Mouse (Mus musculus) common myeloid progenitor, adult 5-6 weeks (primary cell): Measurements from ENCODE around the gene Sugp2. TPM values are rescaled to one million over a fixed set of nuclear protein-coding genes. Genes with fewer than 3 reads are reported as not detected.
"Not testable (repeated sequence)": the region's sequence is repeated elsewhere in the genome, so short reads cannot be mapped to it uniquely, and the experiment has no call there.

Source experiments
- ATAC-seq: replicated peaks from 2 replicates; pipeline ENCODE4 v1.8.0; 2016; ENCODE audit warnings: low read depth, mild to moderate bottlenecking, moderate TSS enrichment, inconsistent platforms; ENCODE audit not compliant: poor library complexity, severe bottlenecking
- total RNA-seq: library from RNA; stranded (forward); fragments of 200-1000, 187-1606 nt; gene quantifications from 2 replicates; pipeline ENCODE4 v1.2.3, GENCODE M21; 2017

Gene Sugp2
- 42.8 and 55.3 TPM in 2 replicates for total RNA-seq

DNA sequence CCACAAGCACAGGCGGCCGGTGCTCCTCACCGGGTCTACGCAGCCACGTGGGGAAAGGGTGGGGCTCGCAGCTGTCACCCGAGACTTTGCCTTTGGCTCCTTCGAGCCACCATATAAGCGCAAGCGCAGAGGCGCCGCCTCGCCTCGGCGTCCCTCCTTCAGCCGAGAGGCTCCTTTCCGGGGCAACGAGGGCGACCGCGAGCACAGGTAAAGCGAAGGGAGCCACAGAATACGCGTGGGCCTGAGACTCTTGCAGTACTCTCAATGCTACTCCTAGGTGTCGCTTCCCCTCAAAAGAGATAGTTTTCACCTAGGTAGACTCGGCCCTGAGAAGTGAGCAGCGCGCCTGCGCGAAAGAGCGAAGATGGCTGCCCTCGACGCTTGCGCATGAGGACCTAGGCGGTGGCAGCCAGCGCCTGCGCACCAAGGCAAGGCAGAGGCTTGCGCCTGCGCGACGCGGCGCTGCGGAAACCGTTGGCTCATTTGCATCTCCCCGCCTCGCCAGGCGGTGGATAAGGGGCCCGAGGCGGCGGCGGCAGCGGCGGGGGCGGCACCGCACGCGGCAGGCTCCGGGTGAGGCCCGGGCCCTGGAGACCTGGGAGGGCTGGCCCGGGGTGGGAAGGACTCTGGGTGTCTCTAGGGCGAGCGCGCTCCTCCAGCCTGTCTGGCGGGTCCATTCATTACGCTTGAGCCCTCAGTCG, at the start of gene Sugp2, which contains the start of gene Armc6:
Gene Sugp2, plus strand, starts transcription at position 147 of the 701 bp plus-strand sequence.
Gene Armc6, minus strand, starts transcription at position 387 of the 701 bp plus-strand sequence.
- peak; percentile 88 for ATAC-seq

- no peak for ATAC-seq
Observed at GRCm38 (mm10) chr8:70188707-70189106, 45.3 kb upstream of the Sugp2 start.

- ATAC-seq: no peak
Observed at GRCm38 (mm10) chr8:70193238-70193637, 40.8 kb upstream of the Sugp2 start.

- ATAC-seq: no peak
Observed at GRCm38 (mm10) chr8:70194191-70194590, 39.8 kb upstream of the Sugp2 start.

GRCm38 (mm10) chr8:70195762-70196161, 38.3 kb upstream of the Sugp2 start:
- ATAC-seq: no peak

DNA sequence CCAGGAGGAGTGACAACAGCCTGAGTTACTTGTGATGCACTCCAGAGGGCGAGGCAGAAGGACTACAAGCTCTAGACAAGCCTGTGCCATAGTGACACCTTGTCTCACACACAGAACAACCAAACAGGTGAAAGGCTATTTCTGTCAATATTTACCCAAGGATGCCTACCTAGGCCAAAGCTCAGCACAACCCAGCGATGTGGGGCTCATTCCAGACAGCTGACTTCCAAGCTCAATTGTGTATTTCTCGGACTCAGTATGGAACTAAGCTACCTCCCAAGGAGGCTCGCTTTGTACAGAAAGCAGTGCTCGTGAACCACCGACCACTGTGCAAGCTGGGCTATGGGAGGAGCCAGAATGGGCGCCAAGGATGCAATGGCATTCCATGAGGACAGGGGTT, 36.4 kb upstream of the Sugp2 start:
- no peak for ATAC-seq

- peak; percentile 69 for ATAC-seq
Observed at GRCm38 (mm10) chr8:70200098-70200681, 33.8 kb upstream of the Sugp2 start.

- ATAC-seq: peak; percentile 70
Observed at GRCm38 (mm10) chr8:70201417-70201816, 32.6 kb upstream of the Sugp2 start.

GRCm38 (mm10) chr8:70203072-70203471, 31.0 kb upstream of the Sugp2 start:
- no peak for ATAC-seq

DNA sequence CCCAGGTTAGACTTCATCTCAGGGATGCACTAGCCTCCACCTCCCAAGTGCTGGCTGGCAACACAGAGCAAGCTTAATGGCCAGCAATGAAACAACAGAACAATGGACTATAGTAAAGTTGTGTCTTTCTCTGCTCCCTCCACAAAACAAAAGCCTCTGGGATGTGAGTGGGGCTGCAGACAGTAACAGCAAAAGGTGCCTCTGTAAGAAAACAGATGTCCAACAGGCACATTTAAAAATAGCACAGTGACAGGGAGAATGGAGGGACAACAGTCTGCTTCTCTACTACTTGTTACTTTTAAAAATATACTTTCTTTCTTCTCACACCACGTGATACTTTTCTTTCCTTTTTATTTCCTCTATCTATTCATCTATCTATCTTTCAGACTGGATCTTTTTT, 29.3 kb upstream of the Sugp2 start:
- no peak for ATAC-seq

DNA sequence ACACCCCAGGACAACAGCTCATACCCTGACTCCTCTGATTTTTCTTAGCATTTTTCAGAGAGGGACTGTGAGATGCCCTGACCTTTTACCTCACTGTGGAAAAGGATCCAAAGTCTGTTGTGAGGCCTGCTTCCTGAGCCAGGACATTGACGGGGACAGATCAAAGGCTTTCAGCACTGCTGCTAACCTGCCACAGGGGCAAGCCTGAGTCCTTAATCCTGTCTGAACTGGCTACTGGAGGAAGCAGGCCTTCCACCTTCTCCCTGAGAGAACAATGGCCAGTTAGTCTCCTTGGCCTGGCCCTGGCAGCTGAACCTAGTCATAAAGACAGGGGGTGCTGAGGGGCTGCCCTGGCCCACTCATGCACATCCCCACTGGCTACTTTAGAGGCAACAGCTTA, 25.9 kb upstream of the Sugp2 start:
- ATAC-seq: no peak

DNA sequence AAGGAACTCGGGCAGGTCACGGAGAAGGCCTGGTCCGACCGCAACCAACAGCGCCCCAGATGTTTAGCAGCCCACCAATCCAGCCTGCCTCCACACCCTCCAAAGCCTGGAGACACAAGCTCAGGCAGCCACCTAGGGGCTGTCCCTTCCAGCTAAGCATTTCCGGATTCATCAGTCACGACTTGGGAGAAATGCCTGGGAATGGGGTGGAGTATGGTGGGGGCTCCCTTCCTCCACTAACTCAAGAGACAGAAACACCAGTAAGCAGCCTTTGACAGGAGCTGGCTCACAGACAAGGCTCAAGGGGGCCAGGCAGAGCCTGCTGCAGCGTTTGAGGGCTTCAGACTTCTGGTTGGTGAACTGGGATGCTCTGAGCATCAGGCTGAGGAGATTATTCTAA, 23.5 kb upstream of the Sugp2 start:
- ATAC-seq: no peak

DNA sequence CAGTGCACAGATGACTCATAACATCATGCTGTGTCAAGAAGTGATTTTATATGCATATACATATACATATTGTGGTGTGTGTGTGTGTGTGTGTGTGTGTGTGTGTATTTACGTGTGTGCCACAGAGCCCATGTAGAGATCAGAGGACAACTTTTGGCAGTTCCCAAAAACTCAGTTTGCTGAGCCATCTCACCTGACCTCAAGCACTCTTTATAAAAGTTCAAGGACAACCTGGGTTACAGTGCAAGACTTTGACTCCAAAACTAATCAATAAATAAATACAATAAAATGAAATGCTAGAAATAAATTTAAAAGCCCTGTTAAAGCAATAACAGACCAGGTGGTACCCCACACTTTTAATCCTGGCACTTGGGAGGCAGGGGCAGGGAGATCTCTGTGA, 22.8 kb upstream of the Sugp2 start:
- no peak for ATAC-seq

DNA sequence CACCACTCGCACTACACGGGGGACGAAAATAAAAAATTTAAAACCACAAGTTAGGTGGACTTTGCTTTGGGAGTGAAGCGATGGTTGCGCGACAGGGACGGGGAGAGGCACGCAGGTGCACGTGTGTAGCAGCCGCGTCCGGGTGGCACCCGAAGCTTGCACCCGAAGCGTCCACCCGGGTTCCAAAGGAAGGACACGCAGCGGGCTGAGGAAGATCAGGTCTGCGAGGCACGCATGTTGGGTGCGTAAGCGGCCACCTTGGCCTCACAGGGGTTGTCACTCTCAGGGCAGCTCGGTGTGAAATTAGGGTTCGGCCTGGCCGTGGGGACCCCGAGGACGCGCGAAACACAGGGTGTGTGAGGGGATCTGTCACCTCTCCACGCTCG, 22.3 kb upstream of the Sugp2 start:
- no peak for ATAC-seq

DNA sequence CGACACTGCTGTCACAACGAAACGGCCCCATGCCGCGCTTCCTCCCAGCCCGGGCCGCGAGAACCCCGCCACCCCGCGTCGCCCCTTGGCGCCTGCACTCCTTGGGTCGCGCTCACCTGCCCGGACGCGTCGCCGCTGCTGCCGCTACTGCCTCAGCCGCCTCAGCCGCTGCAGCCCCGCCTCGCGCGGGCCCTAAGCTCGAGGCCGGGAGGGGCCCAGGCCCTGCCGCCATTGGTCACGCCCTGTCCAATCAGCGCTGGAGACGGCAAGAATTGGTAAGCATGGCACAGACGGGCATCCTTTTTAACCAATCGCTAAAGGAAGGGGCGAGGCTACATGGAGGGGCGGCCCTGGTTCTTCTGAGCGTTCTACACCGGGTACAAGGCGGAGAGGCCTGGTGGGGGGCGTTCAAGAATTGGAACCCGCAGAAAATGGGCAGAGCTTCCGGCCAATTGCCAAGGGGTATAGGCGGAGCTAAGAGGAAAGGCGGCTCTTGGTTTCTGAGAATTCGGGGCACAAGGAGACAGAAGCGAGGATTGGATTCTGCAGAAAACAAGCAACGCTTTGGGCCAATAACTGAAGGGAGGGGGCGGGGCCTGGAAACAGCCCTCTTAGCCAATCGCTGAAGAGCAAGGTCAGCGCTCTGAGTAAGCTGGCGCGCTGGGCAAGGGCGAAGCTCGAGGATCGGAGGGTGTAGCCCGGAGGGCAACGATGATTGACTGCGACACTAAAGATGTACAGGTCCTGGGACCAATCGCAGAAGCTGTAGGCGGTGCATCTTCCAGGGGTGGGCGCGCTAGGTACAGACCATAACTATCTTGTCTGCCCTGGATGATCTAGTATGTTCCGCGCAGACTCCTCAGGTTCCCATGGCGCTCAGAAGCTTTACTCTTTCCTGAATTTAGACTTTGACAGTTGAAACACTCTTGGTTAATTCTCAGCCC, 21.6 kb upstream of the Sugp2 start, which contains the start of gene Slc25a42:
Gene Slc25a42, minus strand, starts transcription at position 194 of the 944 bp plus-strand sequence.
- peak; percentile 91 for ATAC-seq

GRCm38 (mm10) chr8:70214411-70214810, 19.6 kb upstream of the Sugp2 start:
- no peak for ATAC-seq

DNA sequence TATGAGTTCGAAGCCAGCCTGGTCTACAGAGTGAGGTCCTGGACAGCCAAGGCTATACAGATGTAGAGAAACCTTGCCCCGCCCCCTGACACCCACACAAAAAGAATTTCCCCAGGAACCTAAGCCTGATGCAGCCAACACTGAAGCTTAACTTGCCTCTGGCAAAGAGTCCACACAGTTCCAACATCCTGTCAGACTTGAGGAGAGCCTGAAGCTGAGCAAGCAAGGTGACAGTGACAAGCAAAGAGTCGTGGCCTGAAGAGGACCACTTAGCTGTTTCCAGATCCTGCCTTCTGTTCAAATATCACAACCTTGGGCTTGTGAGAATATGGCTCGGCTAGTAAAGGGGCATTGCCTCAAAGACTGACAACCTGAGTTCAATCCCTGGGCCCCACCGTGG, 18.9 kb upstream of the Sugp2 start:
- no peak for ATAC-seq

GRCm38 (mm10) chr8:70216161-70216560, 17.9 kb upstream of the Sugp2 start:
- ATAC-seq: not testable (repeated sequence)

- ATAC-seq: no peak
Observed at GRCm38 (mm10) chr8:70216566-70216965, 17.5 kb upstream of the Sugp2 start.

DNA sequence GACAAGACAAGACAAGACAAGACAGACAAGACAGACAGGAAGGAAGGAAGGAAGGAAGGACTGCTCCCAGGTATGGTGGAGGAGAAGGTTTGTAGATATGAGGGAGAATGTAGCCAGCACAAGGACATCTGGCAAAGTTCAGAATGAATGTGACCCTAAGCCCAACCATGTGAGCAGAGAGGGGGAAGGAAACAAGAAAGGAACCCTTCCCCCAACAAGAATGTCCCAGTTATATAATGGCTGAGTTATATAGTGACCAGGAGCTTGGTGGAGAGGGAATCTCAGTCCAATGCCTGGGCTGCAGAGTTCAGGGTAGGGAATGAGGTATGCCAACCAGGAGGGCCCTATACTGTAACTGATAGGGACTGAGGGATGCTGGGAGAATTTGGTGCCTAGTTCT, 16.6 kb upstream of the Sugp2 start:
- no peak for ATAC-seq
